Mouse (Mus musculus): Measurements from ENCODE around the gene Tmem53.

Gene Tmem53

DNA sequence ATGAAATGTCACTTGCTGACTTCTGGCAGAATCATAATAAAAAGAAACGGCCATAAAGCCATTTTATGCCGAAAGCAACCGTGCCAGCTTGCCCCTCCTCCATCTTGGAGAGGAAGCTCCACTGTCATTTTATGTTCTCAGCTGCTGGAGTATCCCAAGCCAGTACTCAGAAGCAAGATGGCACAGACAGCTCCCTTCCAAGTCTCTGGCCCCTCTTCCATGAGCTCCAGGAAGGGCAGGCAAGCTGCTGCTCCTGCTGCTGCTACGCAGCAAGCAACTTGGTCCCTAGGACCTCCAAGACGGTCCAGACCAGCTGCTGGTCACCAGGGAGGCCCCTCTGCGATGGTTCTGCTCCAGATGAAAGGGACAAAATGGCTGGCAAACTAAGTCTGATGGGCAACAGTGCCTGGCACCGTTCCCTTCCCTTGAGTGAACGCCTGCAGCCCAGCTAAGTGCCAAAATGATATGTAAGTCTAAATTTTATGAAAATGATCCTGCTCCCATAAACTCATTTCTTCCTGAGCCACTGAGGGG lies 28.7 kb downstream of the Tmem53 start:
- DNase-seq (ENCODE audit: extremely low read depth, low read depth): no peak

- no peak for DNase-seq (ENCODE audit: extremely low read depth, low read depth)
Measured at GRCm38 (mm10) chr4:117281090-117281845, 29.5 kb downstream of the Tmem53 start.

DNA sequence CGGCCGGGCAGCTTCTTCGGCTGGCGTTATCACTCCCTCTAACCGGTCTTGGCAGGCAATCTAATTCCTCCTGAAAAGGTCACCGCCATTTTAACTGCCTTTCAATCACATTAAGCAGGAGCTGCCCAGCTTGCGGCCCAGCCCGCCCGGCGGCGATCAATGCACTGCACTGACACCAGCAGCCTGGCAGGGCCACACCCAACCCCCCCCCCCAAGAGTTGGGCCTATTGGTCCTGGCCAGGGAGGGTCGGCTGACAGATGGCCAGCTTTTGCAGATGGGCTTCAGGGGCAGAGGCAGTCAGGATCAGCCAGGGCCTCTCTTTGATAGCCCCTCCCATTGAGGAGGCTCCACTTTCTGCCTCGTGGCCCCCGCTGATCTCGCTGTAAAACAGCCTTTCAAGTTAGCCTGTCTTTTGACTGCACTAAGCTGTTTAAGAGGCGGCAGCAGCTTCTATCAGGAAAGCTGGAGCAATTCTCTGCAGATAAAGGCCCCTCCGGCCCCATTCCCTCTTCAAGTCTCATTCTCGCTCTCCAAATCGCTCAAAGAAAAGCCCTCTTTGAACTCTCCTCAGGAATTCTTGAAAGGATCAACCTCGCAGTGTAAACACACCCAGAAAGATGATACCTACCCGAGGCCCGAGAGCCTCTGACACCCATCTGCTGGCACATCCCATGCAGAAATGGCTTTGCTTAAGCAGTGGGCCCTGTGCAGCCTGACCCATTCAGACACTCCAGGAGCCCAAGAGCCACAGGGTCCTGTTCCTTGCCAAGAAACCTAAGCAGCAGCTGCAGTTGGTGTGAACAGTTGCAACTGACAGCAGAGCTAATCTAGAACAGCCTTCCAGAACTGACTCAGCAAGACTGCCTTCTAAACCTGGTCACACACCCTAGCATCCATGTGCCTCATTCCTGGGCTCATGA lies 31.8 kb downstream of the Tmem53 start:
- DNase-seq (ENCODE audit: extremely low read depth, low read depth): no peak

DNA sequence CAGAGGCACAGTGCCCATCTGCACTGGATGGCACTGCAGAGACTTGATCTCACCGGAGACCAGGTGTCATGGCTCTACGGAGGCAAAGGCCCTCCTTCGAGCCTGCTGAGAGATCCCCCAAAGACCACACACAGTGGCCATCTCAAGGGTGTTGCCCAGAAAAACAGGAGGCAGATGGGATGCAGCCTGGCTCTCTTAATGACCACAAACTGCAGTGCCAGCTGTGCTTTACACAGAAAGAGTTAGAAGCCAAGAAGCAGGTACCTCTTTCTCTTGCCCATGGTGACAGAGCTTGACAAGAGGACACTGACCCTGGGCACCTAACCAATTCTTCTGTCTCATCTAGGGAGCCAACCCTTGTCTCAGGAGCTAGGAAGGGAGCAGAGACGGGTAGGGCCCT lies 32.6 kb downstream of the Tmem53 start:
- no peak for DNase-seq (ENCODE audit: extremely low read depth, low read depth)

GRCm38 (mm10) chr4:117288277-117288926 lies 36.7 kb downstream of the Tmem53 start:
- DNase-seq (ENCODE audit: extremely low read depth, low read depth): no peak

GRCm38 (mm10) chr4:117288927-117289801 lies 37.4 kb downstream of the Tmem53 start:
- DNase-seq (ENCODE audit: extremely low read depth, low read depth): peak; percentile 76

DNA sequence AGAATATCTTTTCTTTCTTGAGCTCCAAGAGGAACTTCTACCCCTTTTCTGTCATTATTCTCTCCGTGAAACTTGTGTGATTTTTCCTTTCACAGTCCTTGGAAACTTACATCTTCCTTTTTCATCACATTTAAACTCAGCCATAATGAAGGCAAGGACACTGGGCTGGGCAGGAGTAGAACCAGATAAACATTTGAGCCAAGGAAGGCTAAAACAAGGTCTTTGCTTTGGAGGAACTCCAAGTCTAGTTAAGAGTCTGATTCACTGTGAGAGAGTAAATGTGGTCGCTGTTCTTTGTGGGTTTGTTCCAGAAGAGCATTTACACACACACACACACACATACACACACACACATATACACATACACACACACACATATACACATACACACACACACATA lies 39.9 kb downstream of the Tmem53 start:
- DNase-seq (ENCODE audit: extremely low read depth, low read depth): no peak

- DNase-seq (ENCODE audit: extremely low read depth, low read depth): no peak
Measured at GRCm38 (mm10) chr4:117296849-117297593, 45.3 kb downstream of the Tmem53 start.

DNA sequence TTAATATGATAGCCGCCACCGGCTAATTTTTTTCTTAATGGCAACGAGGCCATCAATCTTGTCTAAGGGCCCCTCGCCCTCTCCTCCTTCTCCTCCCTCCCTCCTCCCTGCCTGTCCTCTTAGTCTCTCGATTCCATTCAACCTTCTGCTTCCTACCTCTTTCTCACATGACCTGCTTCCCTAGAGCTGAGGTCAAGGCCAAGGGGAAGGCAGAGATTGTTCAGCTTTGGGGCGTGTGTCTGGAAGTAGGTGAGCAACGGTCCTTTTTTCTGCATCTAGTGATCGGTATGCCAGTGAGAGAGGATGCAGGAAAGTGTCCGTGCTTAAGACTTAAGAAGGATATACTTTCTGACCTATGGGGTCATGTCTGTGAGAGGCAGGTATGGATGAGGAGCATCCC lies 46.1 kb downstream of the Tmem53 start:
- DNase-seq (ENCODE audit: extremely low read depth, low read depth): no peak

DNA sequence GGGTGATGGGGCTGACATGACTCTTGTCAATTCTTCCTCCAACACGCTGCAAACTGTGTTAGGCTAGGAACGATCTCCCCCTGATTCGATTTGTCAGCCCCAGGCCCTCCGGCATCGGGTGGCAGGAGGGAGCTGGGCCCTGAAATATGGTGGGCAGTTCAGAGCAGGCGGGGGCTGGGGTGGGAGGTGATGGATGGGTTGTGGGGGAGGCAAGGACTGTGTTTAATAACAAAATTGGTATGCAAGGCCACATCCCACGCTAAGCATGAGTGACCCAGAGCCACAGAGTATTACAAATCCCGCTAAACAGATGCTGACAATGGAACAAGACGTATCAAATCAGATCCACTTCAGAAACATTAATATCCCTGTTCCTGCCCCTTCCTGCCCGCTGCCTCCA lies 48.2 kb downstream of the Tmem53 start:
- DNase-seq (ENCODE audit: extremely low read depth, low read depth): no peak

GRCm38 (mm10) chr4:117302027-117302806 lies 50.5 kb downstream of the Tmem53 start:
- DNase-seq (ENCODE audit: extremely low read depth, low read depth): no peak

DNA sequence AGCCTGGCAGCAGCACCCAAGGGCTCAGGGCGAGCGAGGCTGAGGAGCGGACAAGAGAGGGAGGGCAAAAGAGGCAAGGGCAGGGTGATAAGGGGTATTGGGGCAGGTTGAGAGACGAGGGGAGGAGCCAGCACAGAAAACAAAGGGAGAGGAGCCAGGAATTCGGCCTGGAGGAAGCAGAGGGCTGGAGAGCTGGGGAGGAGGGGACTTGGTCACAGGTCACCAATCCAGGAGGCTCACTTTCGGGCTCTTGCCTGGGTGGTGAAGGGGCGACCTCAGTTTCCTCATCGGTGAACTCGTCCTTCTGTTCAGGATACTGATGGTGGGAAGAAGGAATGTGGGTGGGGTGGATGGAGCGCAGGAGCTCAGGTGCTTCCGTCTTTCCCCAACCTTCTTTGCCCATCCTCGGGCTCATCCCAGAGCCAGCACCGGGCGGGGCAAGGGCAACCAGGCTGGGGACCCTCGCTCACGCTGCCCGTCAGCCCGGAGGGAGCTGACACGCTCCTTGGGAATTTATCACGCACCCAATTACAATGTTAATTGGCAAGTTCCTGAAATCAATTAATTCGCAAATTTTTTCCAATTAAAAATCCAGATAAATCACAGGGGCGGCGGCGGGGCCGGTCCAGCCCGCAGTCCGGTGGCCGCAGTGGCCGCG lies 52.0 kb downstream of the Tmem53 start:
- no peak for DNase-seq (ENCODE audit: extremely low read depth, low read depth)

GRCm38 (mm10) chr4:117304239-117305025 lies 52.7 kb downstream of the Tmem53 start:
- no peak for DNase-seq (ENCODE audit: extremely low read depth, low read depth)

DNA sequence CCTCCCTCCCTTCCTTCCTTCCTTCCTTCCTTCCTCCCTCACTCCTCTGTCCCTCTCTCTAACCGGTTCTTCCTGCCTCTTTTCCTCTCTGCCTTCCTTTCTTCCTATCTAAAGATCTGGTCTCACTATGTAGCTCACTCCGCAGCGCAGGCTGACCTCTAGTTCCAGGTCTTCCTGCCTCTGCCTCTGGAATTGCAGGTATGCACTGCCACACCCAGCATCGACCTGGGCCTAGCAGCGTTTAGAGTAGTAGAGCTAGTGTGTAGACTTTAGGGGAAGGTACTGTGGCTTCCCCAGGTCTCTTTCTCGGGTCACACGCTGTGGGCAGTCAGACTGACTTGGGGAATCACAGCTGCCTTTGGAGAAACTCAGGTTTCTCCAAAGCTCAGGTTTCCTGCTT lies 53.7 kb downstream of the Tmem53 start:
- DNase-seq (ENCODE audit: extremely low read depth, low read depth): no peak

DNA sequence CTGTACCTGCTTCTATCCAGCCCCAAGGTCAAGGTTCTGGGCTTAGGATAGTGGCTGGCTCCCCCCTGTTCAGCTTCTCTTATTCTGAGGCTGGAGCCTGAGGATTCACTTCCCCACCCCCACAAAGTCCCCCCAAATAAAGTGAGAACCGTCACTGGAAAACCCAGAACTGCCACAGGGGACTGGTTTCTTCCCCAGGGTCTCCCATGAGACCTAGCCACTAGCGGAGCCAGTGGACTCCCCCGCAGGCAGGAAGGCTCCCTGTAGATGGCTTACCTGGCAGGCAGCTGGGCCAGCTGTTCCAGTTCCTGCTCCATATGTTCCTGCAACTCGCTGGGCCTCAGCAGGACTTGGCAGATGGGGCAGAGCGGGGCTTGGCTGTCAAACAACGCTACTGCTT lies 55.5 kb downstream of the Tmem53 start:
- DNase-seq (ENCODE audit: extremely low read depth, low read depth): no peak

DNA sequence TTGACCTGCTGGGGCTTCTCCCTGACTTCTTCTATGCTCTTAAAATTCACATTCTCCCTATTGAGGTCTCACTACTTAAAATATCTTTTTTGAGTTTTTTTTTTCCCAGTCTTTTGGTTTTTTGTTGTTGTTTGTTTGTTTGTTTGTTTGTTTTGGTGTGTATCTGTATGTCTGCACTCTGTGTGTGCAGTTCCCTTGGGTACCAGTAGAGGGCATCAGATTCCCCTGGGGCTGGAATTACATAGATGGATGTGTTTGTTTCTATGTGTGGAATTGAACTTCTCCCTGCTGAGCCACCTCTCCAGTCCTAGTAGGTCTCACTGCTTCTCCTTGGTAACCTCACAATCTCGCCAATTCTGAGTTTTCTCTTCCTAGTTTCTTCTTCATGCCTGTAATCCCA lies 57.7 kb downstream of the Tmem53 start:
- DNase-seq (ENCODE audit: extremely low read depth, low read depth): no peak

GRCm38 (mm10) chr4:117311891-117312290 lies 60.1 kb downstream of the Tmem53 start:
- DNase-seq (ENCODE audit: extremely low read depth, low read depth): no peak
